Mouse (Mus musculus): ENCODE measurements at regions not wholly inside any gene's neighbourhood (a gene's known extent, or its start where the extent isn't known, plus 50 kb on each side); places are given as distances from the start of the nearest gene placed in this dataset.

DNA sequence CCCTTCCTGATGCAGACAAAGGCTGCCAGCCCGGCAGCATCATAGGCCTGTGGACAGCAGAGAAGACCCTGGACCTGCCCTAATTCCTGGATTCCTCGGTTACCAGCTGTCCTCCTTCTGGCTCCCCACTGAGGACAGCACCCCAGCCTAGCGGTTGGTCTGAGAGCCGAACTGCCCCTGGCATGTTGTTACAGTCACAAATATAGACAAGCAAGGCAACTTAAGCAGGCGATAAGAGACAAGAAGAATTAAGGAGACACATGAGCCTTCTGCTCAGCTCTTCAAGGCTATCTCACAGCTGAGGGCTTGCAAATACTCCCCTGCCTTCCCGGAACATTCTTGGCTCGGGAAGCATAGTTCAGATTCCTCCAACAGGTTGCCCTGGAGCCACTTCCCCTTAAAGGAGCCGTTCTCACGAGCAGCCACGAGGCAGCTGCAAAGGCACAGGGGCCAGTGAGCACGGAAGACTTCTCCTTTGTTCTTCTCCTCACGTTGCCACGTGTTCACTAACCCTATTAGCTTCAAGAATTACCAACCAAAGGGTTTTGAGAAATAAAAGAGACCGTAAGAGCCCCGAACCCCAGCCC lies 146.6 kb upstream of the Dapk1 start:
- TF ChIP-seq CTCF (IDR thresholded peaks at IDR 0.05; ENCODE audit: borderline replicate concordance, insufficient read depth, low read depth, low read length) (no peak), POLR2A (IDR thresholded peaks at IDR 0.05; ENCODE audit: borderline replicate concordance, insufficient read depth, low read length) (no peak)

All from cerebellum, adult 2 months (tissue).